Mouse (Mus musculus): ENCODE results near the gene Cib4.

The Cib4 gene

GRCm38 (mm10) chr5:30574367-30574766 lies 28.7 kb upstream of the Cib4 start:
- peak; percentile 86 to 92 for DNase-seq (ENCODE audit: inconsistent age in 2 of 2, low spot score in 1 of 2)

DNA sequence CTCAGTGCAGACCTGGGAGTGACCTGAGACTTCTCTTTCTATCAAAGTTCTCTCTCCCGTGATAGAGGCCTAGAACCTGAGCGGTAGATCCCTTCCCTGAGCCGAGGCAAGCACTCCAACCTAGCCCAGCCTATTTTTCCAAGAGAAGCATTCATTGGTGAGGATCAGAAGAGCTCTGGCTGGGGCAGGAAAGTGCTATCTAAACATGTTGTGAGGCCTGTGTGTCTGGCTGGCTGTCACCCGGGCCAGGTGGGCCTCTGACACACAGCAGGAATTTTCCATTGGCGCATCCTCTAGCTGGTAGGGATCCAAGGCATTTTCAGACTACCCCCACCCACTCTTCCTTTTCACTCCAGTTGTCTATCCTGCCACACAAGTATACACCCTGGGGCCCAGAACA lies 26.2 kb upstream of the Cib4 start:
- DNase-seq (ENCODE audit: inconsistent age in 2 of 2, low spot score in 1 of 2): peak in 1 of 2 experiments; percentile 46

- no peak for DNase-seq (ENCODE audit: inconsistent age in 2 of 2, low spot score in 1 of 2)
Measured at GRCm38 (mm10) chr5:30568479-30568878, 22.8 kb upstream of the Cib4 start.

GRCm38 (mm10) chr5:30559986-30560493 lies 14.4 kb upstream of the Cib4 start:
- DNase-seq (ENCODE audit: inconsistent age in 2 of 2, low spot score in 1 of 2): peak in 1 of 2 experiments; percentile 55

- no peak for DNase-seq (ENCODE audit: inconsistent age in 2 of 2, low spot score in 1 of 2)
Measured at GRCm38 (mm10) chr5:30559421-30559820, 13.8 kb upstream of the Cib4 start.

- peak in 1 of 2 experiments; percentile 76 for DNase-seq (ENCODE audit: inconsistent age in 2 of 2, low spot score in 1 of 2)
Measured at GRCm38 (mm10) chr5:30556284-30556683, 10.6 kb upstream of the Cib4 start.

DNA sequence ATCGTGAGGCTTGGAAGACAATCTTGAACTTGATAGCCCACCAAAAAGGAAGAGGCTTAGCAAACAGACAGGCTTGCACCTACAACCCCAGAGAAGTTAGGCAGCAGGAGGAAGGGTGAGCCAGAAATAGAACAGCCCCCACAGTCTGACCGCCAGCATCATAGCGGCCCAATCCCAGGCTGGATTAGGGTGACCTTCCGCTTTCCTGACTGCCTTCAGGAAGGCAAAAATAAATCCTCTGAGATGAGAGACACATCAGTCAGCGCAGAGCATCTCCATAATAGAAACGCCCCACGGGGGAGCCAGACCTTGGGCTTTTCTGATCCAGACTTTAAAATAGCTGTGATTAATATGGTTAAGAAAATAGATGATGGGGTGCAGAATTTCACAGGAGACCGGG lies 9.3 kb upstream of the Cib4 start:
- peak; percentile 69 to 89 for DNase-seq (ENCODE audit: inconsistent age in 2 of 2, low spot score in 1 of 2)

GRCm38 (mm10) chr5:30553936-30554335 lies 8.3 kb upstream of the Cib4 start:
- DNase-seq (ENCODE audit: inconsistent age in 2 of 2, low spot score in 1 of 2): peak; percentile 82 to 90

GRCm38 (mm10) chr5:30552006-30552405 lies 6.4 kb upstream of the Cib4 start:
- DNase-seq (ENCODE audit: inconsistent age in 2 of 2, low spot score in 1 of 2): peak; percentile 73 to 88

GRCm38 (mm10) chr5:30551022-30551638 lies 5.5 kb upstream of the Cib4 start:
- DNase-seq (ENCODE audit: inconsistent age in 2 of 2, low spot score in 1 of 2): peak; percentile 96 to 98

- peak; percentile 90 to 95 for DNase-seq (ENCODE audit: inconsistent age in 2 of 2, low spot score in 1 of 2)
Measured at GRCm38 (mm10) chr5:30550334-30551021, 4.8 kb upstream of the Cib4 start.

- DNase-seq (ENCODE audit: inconsistent age in 2 of 2, low spot score in 1 of 2): peak in 1 of 2 experiments; percentile 59
Measured at GRCm38 (mm10) chr5:30548681-30549080, 3.0 kb upstream of the Cib4 start.

DNA sequence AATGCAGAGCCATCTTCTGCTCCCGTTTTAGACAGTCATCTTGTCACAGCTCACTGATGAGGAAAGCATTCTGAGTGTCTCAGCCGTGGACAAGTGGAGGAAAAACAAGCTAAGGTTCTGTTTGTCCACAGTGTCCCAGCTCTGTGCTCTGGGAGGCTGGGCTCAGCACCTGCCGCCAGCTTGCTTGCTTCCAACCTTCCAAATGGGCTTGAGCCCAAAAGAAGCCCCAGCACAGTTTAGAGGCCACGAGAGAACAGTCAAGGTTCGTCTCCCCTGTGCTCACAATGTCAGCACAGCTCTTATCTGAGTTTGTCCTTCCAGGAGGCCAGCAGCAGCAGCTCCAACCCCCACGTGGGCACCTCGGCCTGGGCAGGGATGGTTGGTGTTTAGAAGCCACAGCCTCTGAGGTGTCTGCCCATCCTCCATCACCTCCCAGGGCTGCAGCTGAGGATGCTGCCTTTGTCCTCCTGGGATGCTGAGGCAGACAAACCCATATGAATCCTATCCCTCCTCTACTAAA lies 9.5 kb downstream of the Cib4 start:
- DNase-seq (ENCODE audit: inconsistent age in 2 of 2, low spot score in 1 of 2): peak; percentile 67 to 89

DNA sequence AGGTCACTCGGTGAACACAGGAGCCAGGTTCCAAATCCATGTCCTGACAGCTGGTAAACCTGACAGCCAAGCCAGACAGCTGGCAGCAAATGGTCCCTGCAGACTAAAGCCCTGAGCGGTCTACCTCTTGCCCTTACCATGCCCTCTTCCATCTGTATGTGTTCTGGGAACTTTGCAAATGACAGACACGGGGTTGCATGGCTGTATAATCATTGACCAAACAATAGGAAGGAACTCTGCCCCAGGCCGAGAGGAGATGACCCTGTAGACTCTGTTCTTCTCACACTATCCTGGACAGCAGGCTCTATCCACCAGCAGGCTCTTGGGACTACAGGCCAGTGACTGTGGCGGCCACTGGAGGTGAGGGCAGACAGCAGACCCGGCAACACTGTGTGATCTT lies 11.0 kb downstream of the Cib4 start:
- DNase-seq (ENCODE audit: inconsistent age in 2 of 2, low spot score in 1 of 2): peak in 1 of 2 experiments; percentile 26

GRCm38 (mm10) chr5:30528906-30529305 lies 16.7 kb downstream of the Cib4 start:
- peak in 1 of 2 experiments; percentile 2 for DNase-seq (ENCODE audit: inconsistent age in 2 of 2, low spot score in 1 of 2)

- no peak for DNase-seq (ENCODE audit: inconsistent age in 2 of 2, low spot score in 1 of 2)
Measured at GRCm38 (mm10) chr5:30527129-30527528, 18.5 kb downstream of the Cib4 start.

DNA sequence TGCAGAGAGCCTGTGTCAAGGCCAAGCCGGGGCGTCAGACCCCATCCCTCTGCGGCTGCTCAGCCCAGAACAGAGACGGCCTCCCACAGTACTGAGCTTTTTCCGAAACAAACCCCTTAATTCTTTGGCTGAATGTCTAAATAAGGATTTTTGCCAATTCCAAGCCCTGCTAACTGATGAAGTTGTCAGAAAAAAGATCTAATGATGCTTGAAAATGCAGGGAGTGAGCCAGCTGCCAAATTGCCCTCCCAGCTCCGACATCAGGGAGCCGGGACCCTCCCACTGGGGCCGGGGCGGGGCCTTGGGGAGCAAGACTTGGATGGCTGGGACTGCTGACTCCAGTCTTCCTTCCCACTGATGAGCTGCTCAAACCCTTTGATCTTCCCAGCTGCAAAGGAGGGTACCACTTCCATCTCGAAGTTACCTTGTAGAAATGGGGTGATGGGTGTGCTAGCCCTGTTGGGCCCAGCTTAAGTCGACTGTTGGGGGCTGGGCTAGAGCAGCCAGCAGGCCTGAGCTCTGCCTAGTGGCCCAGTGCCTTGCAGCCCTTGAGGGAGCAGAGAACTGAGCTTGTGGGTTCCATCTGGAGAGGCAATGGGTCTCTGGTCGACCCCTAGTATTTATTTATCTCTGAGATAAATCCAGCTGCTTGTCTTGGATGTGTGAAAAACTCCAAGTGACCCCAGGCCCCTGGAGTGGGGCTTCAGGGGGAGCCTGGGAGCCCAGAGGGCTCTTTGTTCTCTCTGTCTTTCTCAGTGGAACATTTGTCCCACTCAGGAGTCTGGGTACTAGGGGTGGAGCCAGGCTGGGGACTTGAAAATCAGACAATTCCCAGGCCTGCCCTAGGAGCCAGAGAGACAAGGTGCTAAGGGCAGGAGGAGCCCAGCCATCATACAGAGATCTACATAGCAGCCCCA lies 19.5 kb downstream of the Cib4 start:
- peak; percentile 4 to 39 for DNase-seq (ENCODE audit: inconsistent age in 2 of 2, low spot score in 1 of 2)

GRCm38 (mm10) chr5:30524213-30524612 lies 21.4 kb downstream of the Cib4 start:
- DNase-seq (ENCODE audit: inconsistent age in 2 of 2, low spot score in 1 of 2): no peak

DNA sequence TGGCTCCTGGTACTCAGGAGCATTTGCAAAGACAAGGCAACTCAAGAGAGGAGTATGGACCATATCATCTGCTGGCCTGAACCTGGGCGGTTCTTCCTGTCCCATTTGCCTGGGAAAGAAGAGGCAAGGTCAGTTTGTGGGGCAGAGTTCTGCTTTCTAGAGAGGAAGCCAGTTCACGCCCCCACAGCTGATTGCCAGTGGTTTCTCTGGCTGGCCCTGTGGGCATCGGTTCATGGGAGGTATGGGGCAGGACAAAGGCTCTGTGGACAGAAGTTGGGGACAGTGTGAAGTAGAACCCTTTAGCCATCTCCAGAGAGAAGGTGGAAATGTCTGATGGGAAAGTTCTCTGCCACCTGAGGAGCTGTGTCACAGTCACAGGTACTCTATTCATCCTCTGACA lies 22.5 kb downstream of the Cib4 start:
- peak in 1 of 2 experiments; percentile 32 for DNase-seq (ENCODE audit: inconsistent age in 2 of 2, low spot score in 1 of 2)

- no peak for DNase-seq (ENCODE audit: inconsistent age in 2 of 2, low spot score in 1 of 2)
Measured at GRCm38 (mm10) chr5:30522406-30522805, 23.2 kb downstream of the Cib4 start.

- peak; percentile 62 to 72 for DNase-seq (ENCODE audit: inconsistent age in 2 of 2, low spot score in 1 of 2)
Measured at GRCm38 (mm10) chr5:30520214-30520732, 25.4 kb downstream of the Cib4 start.

All from adrenal gland, adult (tissue).